Mouse (Mus musculus): Measurements from ENCODE around the gene Abca16.

Gene Abca16

GRCm38 (mm10) chr7:120552479-120553180 is 143.2 kb downstream of the Abca16 start:
- TF ChIP-seq CTCF (conservative IDR thresholded peaks at IDR 0.05; ENCODE audit: low read length) (no peak), POU5F1 (IDR thresholded peaks at IDR 0.05; ENCODE audit: borderline replicate concordance, low read length) (no peak), NANOG (IDR thresholded peaks at IDR 0.05; ENCODE audit: borderline replicate concordance, low read length) (no peak)

GRCm38 (mm10) chr7:120553181-120553551 is 143.7 kb downstream of the Abca16 start:
- H3K9me3 ChIP-seq (ENCODE audit: low read length), result peaks cover 4% of the 10 kb centered on the region; the same call in 1 of the 2 replicates
- H3K27me3 ChIP-seq (ENCODE audit: insufficient read depth, low read length), result no peaks in the 10 kb centered on the region
- TF ChIP-seq POU5F1 (IDR thresholded peaks at IDR 0.05; ENCODE audit: borderline replicate concordance, low read length), result no peak
- no peak for TF ChIP-seq NANOG (IDR thresholded peaks at IDR 0.05; ENCODE audit: borderline replicate concordance, low read length)
- TF ChIP-seq CTCF (conservative IDR thresholded peaks at IDR 0.05; ENCODE audit: low read length), result no peak
- H3K4me1 ChIP-seq (replicated peaks; ENCODE audit: low read depth, low read length), result peaks cover 4% of the 10 kb centered on the region
- no peak overlapping the region for H3K4me3 ChIP-seq (replicated peaks; ENCODE audit: low read length)
- H3K36me3 ChIP-seq (ENCODE audit: insufficient read depth, low read length), result no peaks in the 10 kb centered on the region

More at GRCm38 (mm10) chr7:120552479-120553180, 143.2 kb downstream of the Abca16 start:
- H3K9me3 ChIP-seq (ENCODE audit: low read length), result peaks cover 4% of the 10 kb centered on the region; the same call in 1 of the 2 replicates
- no peak overlapping the region for H3K4me3 ChIP-seq (replicated peaks; ENCODE audit: low read length)
- H3K36me3 ChIP-seq (ENCODE audit: insufficient read depth, low read length), result no peaks in the 10 kb centered on the region
- H3K4me1 ChIP-seq (replicated peaks; ENCODE audit: low read depth, low read length), result peaks cover 4% of the 10 kb centered on the region
- H3K27me3 ChIP-seq (ENCODE audit: insufficient read depth, low read length), result no peaks in the 10 kb centered on the region

GRCm38 (mm10) chr7:120567366-120567765 is 157.9 kb downstream of the Abca16 start:
- Histone ChIP-seq H3K9me3 (ENCODE audit: low read length) (peaks cover 3% of the 10 kb centered on the region; the same call in 1 of the 2 replicates), H3K36me3 (ENCODE audit: insufficient read depth, low read length) (no peaks in the 10 kb centered on the region), H3K4me1 (replicated peaks; ENCODE audit: low read depth, low read length) (no peaks in the 10 kb centered on the region), H3K27me3 (ENCODE audit: insufficient read depth, low read length) (no peaks in the 10 kb centered on the region), H3K4me3 (replicated peaks; ENCODE audit: low read length) (no peak overlapping the region)
- TF ChIP-seq NANOG (IDR thresholded peaks at IDR 0.05; ENCODE audit: borderline replicate concordance, low read length) (no peak), POU5F1 (IDR thresholded peaks at IDR 0.05; ENCODE audit: borderline replicate concordance, low read length) (no peak), CTCF (conservative IDR thresholded peaks at IDR 0.05; ENCODE audit: low read length) (no peak)

- Histone ChIP-seq H3K4me3 (replicated peaks; ENCODE audit: low read length) (no peak overlapping the region), H3K27me3 (ENCODE audit: insufficient read depth, low read length) (no peaks in the 10 kb centered on the region), H3K4me1 (replicated peaks; ENCODE audit: low read depth, low read length) (no peaks in the 10 kb centered on the region), H3K36me3 (ENCODE audit: insufficient read depth, low read length) (no peaks in the 10 kb centered on the region), H3K9me3 (ENCODE audit: low read length) (no peaks in the 10 kb centered on the region)
- TF ChIP-seq CTCF (conservative IDR thresholded peaks at IDR 0.05; ENCODE audit: low read length) (no peak), NANOG (IDR thresholded peaks at IDR 0.05; ENCODE audit: borderline replicate concordance, low read length) (no peak), POU5F1 (IDR thresholded peaks at IDR 0.05; ENCODE audit: borderline replicate concordance, low read length) (no peak)
Measured at GRCm38 (mm10) chr7:120576520-120576919, 167.1 kb downstream of the Abca16 start.
